Mouse (Mus musculus) testis, adult 2 months (tissue): ENCODE results near the gene Krtcap3. TPM values are rescaled to one million over a fixed set of nuclear protein-coding genes. Genes with fewer than 3 reads are reported as not detected.
"Not testable (repeated sequence)": the region's sequence is repeated elsewhere in the genome, so short reads cannot be mapped to it uniquely, and the experiment has no call there.

Experiments used
- H3K27ac ChIP-seq: fragments of 200-500 bp; 2 replicates; pipeline ENCODE4 v1.5.1; 2012; ENCODE audit warnings: low read depth, low read length; ENCODE audit not compliant: control insufficient read depth, insufficient read depth
- H3K27me3 ChIP-seq: fragments of 200-500 bp; 2 replicates; pipeline ENCODE4 v1.6.1; 2012; ENCODE audit warnings: mild to moderate bottlenecking, low read length, moderate library complexity; ENCODE audit not compliant: control insufficient read depth, insufficient read depth
- H3K36me3 ChIP-seq: fragments of 200-500 bp; 2 replicates; pipeline ENCODE4 v1.6.1; 2012; ENCODE audit warnings: mild to moderate bottlenecking, low read length; ENCODE audit not compliant: control insufficient read depth, insufficient read depth
- H3K4me1 ChIP-seq: fragments of 200-500 bp; 2 replicates; pipeline ENCODE4 v1.6.1; 2012; ENCODE audit warnings: low read length; ENCODE audit not compliant: control insufficient read depth, insufficient read depth
- H3K4me3 ChIP-seq: fragments of 200-500 bp; 2 replicates; pipeline ENCODE4 v1.5.1; 2012; ENCODE audit warnings: low read depth, mild to moderate bottlenecking, low read length, moderate library complexity, mixed read lengths; ENCODE audit not compliant: control insufficient read depth
- CTCF ChIP-seq: fragments of 200-500 bp; IDR thresholded peaks from 2 replicates; pipeline ENCODE4 v1.5.1; 2012; ENCODE audit warnings: low read depth, mild to moderate bottlenecking, inconsistent platforms, low read length, moderate library complexity; ENCODE audit not compliant: control insufficient read depth, insufficient read depth, insufficient replicate concordance
- POLR2A ChIP-seq: fragments of 200-500 bp; IDR thresholded peaks from 2 replicates; pipeline ENCODE4 v1.6.1; 2012; ENCODE audit warnings: low read depth, mild to moderate bottlenecking, inconsistent platforms, low read length, moderate library complexity; ENCODE audit not compliant: control insufficient read depth
- polyA plus RNA-seq: library from polyadenylated mRNA; depleted of rRNA; stranded (reverse); fragments of >200 nt; gene quantifications from 2 replicates; pipeline ENCODE4 v1.2.3, GENCODE M21; 2012; rRNA removed

The Krtcap3 gene
- 20.9 and 23.1 TPM in 2 replicates for polyA plus RNA-seq

GRCm38 (mm10) chr5:31251541-31252101 lies at the start of gene Krtcap3:
Gene Krtcap3 (plus strand): TSS chr5:31251691.
- Histone ChIP-seq H3K36me3 (peaks cover 9% of the 10 kb centered on the region), H3K27ac (peak within 1 kb of the TSS; percentile 89), H3K27me3 (no peaks in the 10 kb centered on the region), H3K4me3 (peak within 1 kb of the TSS; percentile 92), H3K4me1 (peaks cover 11% of the 10 kb centered on the region)
- TF ChIP-seq POLR2A, result 0 out of 2 replicates have a peak, but pooled peaks have one; percentile 22
- no peak for TF ChIP-seq CTCF

- H3K4me1 ChIP-seq, result peaks cover 6% of the 10 kb centered on the region
- H3K4me3 ChIP-seq, result peak within 1 kb of the TSS; percentile 95
- peaks cover 3% of the 10 kb centered on the region for H3K36me3 ChIP-seq
- peak within 1 kb of the TSS; percentile 97 for H3K27ac ChIP-seq
- H3K27me3 ChIP-seq, result no peaks in the 10 kb centered on the region
- TF ChIP-seq CTCF (peak; percentile 38; the same call in 1 of the 2 replicates), POLR2A (peak; percentile 93)
Observed at GRCm38 (mm10) chr5:31201742-31202590, 49.5 kb upstream of the Krtcap3 start, which contains the start of gene Zfp513. Gene Zfp513 (minus strand): TSS chr5:31202303.

- Histone ChIP-seq H3K4me3 (peak overlapping the region; percentile 95), H3K4me1 (peaks cover 6% of the 10 kb centered on the region), H3K27ac (peak overlapping the region; percentile 97), H3K27me3 (no peaks in the 10 kb centered on the region), H3K36me3 (peaks cover 5% of the 10 kb centered on the region)
- TF ChIP-seq POLR2A, result no peak
- TF ChIP-seq CTCF, result no peak
Observed at GRCm38 (mm10) chr5:31202933-31203332, 48.6 kb upstream of the Krtcap3 start.

GRCm38 (mm10) chr5:31203866-31204265 lies 47.6 kb upstream of the Krtcap3 start:
- Histone ChIP-seq H3K36me3 (peaks cover 5% of the 10 kb centered on the region; the same call in 1 of the 2 replicates), H3K4me3 (peak overlapping the region; percentile 45; the same call in 1 of the 2 replicates), H3K27me3 (no peaks in the 10 kb centered on the region), H3K27ac (no peak overlapping the region), H3K4me1 (peaks cover 6% of the 10 kb centered on the region)
- TF ChIP-seq POLR2A (no peak), CTCF (no peak)

- no peaks in the 10 kb centered on the region for H3K27me3 ChIP-seq
- no peak overlapping the region for H3K27ac ChIP-seq
- TF ChIP-seq POLR2A (no peak), CTCF (no peak)
- peaks cover 6% of the 10 kb centered on the region for H3K4me1 ChIP-seq
- no peak overlapping the region for H3K4me3 ChIP-seq
- peaks cover 5% of the 10 kb centered on the region; the same call in 1 of the 2 replicates for H3K36me3 ChIP-seq
Observed at GRCm38 (mm10) chr5:31204421-31204820, 47.1 kb upstream of the Krtcap3 start.

- H3K4me3 ChIP-seq, H3K27me3 ChIP-seq, H3K36me3 ChIP-seq, H3K27ac ChIP-seq, H3K4me1 ChIP-seq: not testable (repeated sequence)
Observed at GRCm38 (mm10) chr5:31216554-31216953, 34.9 kb upstream of the Krtcap3 start.

GRCm38 (mm10) chr5:31218294-31218693 lies 33.2 kb upstream of the Krtcap3 start:
- TF ChIP-seq POLR2A, result no peak
- TF ChIP-seq CTCF, result no peak
- Histone ChIP-seq H3K4me1 (no peaks in the 10 kb centered on the region), H3K36me3 (no peaks in the 10 kb centered on the region), H3K4me3 (no peak overlapping the region), H3K27me3 (no peaks in the 10 kb centered on the region), H3K27ac (no peak overlapping the region)
